Mouse (Mus musculus) adrenal gland, postnatal 0 days (tissue): ENCODE measurements around the gene Il1f9. TPM values are rescaled to one million over a fixed set of nuclear protein-coding genes. Genes with fewer than 3 reads are reported as not detected.

Experiments
- polyA plus RNA-seq: library from polyadenylated mRNA; unstranded; fragments of >200 nt; fragmentation: Nextera tagmentation; extraction: Ambion mirVana; gene quantifications from 2 replicates; pipeline ENCODE4 v1.2.1, GENCODE M21; 2015

Il1f9 gene
- 0.15 and 0.19 TPM in 2 replicates for polyA plus RNA-seq

DNA sequence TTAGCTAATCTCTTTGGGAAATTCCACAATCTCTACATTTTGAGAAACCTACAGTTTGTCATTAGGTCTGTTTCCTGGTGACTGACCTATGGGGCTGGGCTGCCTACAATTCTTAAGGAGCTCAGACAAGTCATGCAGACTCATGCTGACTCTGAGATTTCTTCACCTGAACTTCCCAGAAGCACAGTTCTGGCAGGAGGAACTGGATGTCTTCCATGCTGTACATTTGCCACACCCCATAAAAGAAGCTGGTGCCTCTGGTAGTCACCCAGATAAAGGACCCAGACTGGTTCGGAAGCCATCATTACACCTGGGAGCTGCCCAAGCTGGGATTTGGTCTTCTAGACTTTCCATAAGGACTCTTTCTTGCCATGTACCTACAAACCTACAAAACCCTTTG is at the start of gene Il1f9:
Gene Il1f9 (plus strand): TSS at position 301 of the 400 bp plus-strand sequence.

DNA sequence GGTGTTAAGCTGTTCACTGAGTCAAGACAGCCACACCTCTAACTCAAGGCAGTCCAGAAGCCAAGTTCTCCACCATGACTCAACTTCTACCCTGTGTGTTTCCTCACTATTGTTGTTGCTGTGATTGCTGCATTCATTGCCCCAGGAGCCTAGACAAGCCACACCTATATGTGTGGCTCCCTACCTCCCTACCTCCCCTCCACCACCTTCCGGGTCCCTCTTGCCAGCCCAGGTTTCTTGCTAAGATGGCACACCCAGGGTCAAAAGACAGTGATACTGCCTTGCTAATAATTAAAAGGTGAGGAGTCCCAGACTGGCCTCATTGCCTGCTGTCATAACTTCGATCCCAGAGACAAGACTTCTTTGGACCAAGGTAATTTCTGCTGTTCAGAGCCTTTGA is 33.4 kb upstream of the Il1f9 start, which contains the start of gene Il1f8:
Gene Il1f8 (plus strand): TSS at position 301 of the 400 bp plus-strand sequence.

DNA sequence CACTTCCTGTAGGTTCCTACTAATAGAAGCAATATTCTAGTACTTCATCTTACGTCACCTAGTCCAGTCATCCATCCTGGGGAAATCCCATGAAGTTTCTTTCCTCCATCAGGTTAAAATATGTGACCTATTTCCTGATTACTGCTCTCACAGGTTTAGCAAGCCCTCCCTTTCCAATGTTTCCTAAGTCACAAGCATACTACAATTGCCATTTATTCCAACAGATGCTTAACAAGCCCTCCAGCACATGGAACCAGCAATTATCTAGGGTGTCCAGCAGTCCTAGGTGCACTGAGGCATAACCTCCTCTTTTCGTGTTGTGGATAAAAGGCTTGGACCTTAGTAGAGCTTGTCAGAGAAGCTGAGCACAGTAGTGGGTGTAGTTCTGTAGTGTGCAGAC is 28.8 kb downstream of the Il1f9 start, which contains the start of gene Il1f6:
Gene Il1f6 (plus strand): TSS at position 301 of the 400 bp plus-strand sequence.

Other genes starting within 250 kb of the Il1f9 start
- 10.1 and 13.9 TPM in 2 replicates for gene Hnmt, start 137.1 kb upstream of the Il1f9 start, polyA plus RNA-seq
- gene Tbpl2, start 89.9 kb upstream of the Il1f9 start, polyA plus RNA-seq = not detected in 2 replicates
- not detected in 2 replicates for gene Il1f8, start 33.3 kb upstream of the Il1f9 start, polyA plus RNA-seq
- gene Il1f6, start 28.9 kb downstream of the Il1f9 start, polyA plus RNA-seq = 0.58 TPM in 1 of 2 replicates, not detected in the other
- gene Il1f5, start 90.5 kb downstream of the Il1f9 start, polyA plus RNA-seq = 0.39 TPM in 1 of 2 replicates, not detected in the other
- not detected in 2 replicates for gene Il1f10, start 104.7 kb downstream of the Il1f9 start, polyA plus RNA-seq
- gene Il1rn, start 150.4 kb downstream of the Il1f9 start, polyA plus RNA-seq = 0.62 and 1.1 TPM in 2 replicates
- gene Psd4, start 181.1 kb downstream of the Il1f9 start, polyA plus RNA-seq = 0.25 and 0.97 TPM in 2 replicates